Mouse (Mus musculus) megakaryocyte-erythroid progenitor cell, adult 5-6 weeks (primary cell): ENCODE results near the gene Mgrn1. TPM values are rescaled to one million over a fixed set of nuclear protein-coding genes. Genes with fewer than 3 reads are reported as not detected.

ENCODE experiments used
- ATAC-seq: replicated peaks from 2 replicates; pipeline ENCODE4 v1.8.0; 2016; ENCODE audit warnings: mild to moderate bottlenecking, inconsistent platforms; ENCODE audit not compliant: severe bottlenecking, poor library complexity, low FRiP score, low TSS enrichment
- total RNA-seq, 2 experiments: library from RNA; stranded (forward) in 1 of 2; stranded (reverse) in 1 of 2; fragments of 200-1000, 215-1000 nt in 1 of 2; fragments of >200 nt in 1 of 2; fragmentation: Nextera tagmentation in 1 of 2; gene quantifications; 2 replicates each; pipeline ENCODE4 v1.2.3; 2014 to 2017

The Mgrn1 gene
- total RNA-seq, 2 experiments from 2014 or later: 13.3 to 16.0 TPM

DNA sequence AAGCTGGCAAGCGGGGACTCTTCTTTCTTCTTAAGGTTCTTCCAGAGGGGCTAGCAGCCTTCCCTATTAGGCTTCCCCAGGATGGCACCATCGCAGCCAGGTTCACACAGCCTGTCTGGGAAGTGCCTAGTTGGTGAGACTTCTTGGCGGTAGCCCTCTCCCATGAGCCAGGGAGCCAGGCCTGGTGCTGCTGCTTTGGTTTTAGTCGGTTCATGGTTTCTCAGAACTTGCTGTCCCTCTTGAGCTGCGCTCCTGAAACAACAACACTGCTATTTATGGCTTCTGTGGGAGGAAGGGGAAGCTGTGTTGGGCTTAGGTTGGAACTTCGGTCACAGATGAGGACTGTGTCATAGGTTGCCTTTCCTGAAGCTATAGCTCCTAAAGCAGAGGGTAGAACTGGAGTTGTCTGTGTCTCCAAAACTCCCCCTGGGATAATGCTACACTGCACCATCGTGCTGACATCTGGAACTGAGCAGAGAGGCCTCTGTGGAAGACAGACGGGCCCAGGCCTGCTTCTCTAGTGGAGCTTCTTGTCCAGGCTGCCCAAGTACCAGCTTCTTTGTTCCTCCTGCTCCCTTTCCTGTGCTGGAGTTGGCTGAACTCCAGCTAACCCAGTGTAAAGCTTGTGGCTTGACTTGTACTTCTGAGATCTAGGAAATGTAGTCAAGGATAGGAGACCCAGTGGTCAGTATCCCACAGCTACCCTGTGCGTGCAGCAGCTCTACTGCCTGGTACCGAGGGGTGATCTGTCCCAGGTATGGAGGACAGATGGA, 50.1 kb downstream of the Mgrn1 start:
- no peak for ATAC-seq

DNA sequence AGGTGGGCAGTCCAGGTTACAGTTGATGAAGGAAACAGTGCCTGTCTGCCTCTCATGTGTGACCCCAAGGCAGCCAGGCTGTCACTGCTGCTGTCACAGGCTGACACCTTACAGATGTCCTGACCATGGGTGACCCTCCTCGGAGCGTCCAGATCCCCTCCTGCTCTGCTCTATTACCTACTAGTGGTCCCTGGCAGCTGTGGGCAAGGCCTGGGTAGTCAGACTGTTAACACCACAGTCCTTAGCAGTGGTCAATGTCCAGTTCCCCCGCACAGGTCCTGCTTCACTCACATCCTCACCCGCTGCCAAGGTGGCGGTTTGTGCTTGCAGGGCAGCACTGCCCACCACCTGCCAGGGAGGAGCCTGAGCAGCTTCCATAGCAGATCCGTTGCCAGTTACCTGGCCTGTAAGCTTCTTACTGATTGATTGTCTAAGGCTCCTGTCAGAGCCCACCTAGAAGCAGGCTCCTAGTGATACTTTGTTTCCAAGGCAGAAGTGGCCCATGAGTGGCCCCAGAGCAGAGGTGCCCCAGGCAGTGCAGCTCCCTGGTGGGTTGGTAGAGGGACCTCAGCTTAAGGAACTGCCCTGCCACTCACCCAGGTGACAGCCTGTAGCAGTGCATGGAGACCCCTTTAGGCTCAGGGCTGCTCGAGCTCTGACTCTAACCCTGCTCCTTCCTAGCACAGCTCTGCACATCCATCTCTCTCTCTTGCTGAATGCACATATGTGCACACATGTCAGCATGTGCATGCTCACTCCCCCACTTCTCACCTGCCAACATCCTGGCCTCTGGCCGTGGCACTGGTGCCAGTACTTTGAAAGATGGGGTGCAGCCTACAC, 51.5 kb downstream of the Mgrn1 start:
- no peak for ATAC-seq

DNA sequence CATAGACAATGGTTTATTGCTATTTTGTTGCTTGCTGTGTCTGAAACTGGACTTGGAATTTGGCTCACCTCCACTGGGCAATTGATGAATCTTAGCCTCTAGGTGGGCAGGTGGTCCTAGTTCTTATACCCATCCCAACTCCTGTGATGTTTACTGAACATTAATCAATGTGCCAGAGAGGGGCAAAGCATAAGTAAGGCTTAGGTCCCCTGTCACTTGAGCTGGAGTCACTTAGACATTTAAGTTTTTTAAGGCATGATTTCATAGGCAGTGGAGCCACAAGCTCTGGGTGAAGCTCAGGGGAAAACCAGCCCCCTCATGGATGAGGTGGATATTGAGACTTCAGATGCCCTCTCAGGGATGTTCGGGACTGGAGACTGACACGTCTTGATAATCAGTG, 52.4 kb downstream of the Mgrn1 start, which contains the start of gene Nudt16l1:
Nudt16l1 (plus strand) TSS at position 301 of the 400 bp plus-strand sequence.
- ATAC-seq: no peak

GRCm38 (mm10) chr16:4938989-4939388, 52.9 kb downstream of the Mgrn1 start:
- ATAC-seq: peak; percentile 94

DNA sequence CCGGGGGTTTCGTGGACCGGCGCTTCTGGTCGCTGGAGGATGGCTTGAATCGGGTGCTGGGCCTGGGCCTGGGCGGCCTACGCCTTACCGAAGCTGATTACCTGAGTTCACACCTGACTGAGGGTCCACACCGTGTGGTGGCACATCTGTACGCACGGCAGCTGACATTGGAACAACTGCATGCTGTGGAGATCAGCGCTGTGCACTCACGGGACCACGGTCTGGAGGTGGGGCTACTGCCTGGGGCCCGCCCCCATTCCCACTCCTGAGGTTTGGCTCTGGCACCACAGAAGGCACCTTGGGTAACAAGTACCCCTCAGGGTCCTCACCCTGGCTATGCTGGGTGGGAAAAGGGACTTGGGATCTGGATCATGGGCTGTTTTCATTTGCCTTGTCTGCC, 53.4 kb downstream of the Mgrn1 start:
- ATAC-seq: peak; percentile 63

- ATAC-seq: no peak
These were observed 54.3 kb downstream of the Mgrn1 start for GRCm38 (mm10) chr16:4940311-4940850.

- ATAC-seq: no peak
These were observed 55.0 kb downstream of the Mgrn1 start for GRCm38 (mm10) chr16:4941016-4941415.

GRCm38 (mm10) chr16:4942868-4943267, 56.8 kb downstream of the Mgrn1 start:
- ATAC-seq: no peak

DNA sequence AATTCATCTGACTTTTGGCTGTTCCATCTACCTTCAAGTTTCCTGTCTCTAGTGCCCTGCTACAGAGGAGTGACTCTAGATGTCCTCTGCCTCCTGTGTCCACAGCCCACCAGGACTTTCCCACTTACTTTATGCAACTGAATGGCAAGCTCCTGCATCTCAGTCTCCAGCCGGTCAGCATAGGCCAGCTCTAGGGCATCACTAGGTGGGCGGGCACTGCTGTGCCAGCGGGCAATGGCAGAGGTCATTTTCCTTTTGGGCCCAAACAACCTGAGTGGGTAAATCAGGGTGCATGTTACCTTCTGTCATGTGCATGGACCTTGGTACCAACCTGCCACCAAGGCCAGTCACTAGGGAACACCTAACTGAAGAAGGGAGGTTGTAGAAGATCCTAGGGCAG, 57.4 kb downstream of the Mgrn1 start:
- ATAC-seq: no peak

DNA sequence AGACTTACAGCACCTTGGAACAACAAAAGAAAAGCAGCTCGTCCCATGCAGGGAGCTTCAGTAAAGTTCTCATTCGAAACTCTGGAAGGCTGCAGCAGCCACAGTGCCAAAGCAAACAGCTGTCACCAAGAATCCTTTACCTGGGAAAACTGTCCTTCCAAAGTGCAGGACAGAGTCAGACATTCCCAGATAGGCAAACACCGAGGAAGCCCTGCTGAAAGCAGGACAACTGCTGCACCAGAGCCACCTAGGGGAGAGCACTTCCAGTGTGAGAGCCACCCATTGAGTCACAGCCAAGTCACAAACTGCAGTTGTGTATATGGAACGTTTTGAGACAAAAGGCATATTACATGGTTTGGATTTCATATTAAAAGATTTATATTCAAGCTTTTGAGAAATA, 59.4 kb downstream of the Mgrn1 start:
- ATAC-seq: no peak

DNA sequence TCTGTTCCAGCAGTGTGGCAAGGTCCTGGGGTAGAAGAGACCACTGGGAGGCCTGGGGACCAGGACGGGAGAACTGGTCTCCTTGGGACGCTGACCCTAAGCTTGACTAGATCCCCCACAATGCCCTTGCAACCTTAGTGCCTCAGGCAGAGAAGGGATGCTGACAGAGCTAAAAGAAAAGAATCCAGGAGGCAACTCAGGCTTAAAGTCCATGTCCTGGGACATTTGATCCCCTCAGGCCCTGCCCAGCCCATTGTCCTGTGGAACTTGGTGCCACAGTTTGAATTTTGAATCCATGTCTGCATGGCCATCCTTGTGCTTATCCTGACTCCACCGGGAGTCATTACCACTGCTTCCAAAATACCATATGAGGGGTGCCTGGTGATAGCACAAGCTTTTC, 60.1 kb downstream of the Mgrn1 start:
- ATAC-seq: no peak

DNA sequence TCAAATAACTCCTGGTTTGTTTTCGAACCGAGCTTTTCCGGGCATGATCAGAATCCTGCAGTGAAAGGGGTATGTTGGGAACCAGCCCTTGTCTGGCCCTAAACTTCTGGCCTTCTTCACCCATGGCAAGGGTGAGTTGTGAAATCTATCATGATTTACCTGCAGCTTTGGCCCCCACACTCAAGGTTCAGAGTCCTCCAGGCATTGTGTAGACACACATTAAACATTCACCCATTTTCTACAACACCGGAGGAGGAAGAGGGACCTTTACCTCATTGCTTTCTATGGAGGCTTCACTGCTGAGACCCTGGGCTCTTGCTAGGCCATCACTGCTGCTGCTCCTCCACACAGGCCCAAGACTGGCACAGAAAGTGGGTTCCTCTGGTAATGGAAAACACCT, 61.3 kb downstream of the Mgrn1 start:
- no peak for ATAC-seq

DNA sequence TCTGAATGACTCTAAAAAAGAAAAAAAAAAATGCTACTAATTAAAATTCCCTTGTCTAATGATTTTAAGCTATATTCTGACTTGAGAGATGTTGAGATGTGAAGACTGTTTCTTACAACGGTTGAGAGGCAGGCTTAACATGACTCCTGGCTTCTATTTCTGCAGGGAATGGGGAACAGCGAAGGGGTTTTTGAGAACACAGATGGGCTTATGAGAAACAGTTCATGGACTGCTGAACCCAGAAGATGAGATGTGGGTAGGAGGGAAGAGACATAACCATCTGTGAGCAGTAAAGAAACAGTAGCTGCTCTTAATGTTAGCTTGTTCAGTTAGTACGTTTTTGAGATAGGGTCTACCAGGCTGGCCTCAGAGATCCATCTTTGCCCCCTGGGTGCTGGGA, 70.6 kb downstream of the Mgrn1 start:
- ATAC-seq: no peak

GRCm38 (mm10) chr16:4957446-4957845, 71.4 kb downstream of the Mgrn1 start:
- no peak for ATAC-seq

- no peak for ATAC-seq
These were observed 74.2 kb downstream of the Mgrn1 start for GRCm38 (mm10) chr16:4960260-4960659.

- no peak for ATAC-seq
These were observed 77.3 kb downstream of the Mgrn1 start for GRCm38 (mm10) chr16:4963346-4963745.

DNA sequence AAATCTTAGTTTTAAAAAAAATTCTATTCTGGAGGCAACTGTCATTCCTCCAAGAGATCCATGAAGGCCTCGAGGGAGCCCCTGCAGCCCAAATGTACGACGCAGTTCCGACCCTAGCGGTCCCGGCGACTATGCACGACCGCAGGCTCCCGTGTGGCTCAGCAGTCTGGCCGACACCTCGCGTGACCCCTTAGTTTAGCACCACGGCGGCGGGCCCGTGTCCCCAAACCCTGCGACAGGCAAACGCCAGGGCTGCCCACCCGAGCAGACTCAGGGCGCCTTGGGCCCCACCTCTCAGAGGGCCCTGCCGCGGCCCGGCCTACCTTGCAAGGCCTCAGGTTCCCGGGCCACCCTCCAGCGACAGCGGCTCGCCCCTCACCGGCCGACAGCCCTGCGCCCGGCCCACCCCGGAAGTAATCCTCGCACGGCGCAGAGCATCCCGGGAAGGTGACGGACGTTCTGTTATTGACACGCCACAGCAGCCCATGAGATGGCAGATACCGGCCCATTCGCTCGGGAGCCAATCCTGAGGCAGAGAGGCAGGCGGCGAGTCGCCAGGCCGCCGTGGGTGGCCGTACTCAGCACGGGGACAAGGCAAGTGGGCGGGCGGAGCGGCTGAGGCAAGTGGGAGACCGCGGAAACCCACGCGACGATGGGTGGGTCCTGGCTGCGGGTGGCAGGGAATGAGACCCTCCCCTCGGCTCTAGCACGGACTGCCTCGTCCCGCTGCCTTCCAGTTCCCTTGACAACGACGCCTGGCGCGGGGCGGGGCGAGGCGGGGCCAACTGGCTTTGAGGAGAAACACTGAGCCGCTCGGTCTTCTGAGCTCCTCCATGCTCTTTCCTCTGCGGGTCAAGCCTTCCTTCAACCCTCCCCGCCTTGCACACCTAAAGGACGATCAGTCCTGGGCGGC, 78.0 kb downstream of the Mgrn1 start, which contains the start of gene Anks3:
Anks3 (minus strand) TSS at position 409 of the 913 bp plus-strand sequence.
- peak; percentile 95 for ATAC-seq

DNA sequence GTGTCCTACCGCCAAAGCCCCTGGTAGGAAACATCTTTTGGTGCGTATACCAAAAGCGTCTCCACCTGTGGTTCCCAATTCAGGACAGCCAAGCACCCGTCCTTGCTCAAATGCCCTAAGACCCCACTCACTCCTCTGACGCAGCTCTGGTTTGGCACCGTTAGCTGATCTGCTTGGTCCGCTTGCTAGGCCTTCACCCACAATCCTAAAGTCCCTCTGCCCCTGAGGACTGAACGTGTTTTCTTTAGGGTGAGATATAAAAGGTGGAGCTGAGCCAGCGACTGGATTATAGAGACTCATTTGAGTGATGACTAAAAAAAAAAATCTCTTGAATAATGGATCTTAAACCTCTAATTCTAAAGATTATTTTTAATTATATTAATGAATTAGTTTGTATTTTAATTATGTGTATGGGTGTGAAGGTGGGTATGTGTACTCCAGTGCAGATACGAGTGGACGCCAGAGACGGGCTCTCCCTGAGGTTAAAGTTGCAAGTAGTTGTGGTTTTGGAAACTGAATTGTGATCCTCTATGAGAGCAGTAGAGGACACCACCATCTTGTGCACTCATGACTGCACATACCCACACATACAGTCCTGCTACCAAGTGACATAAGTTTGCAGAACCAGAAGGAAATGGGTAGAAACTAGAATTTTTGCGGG, 78.8 kb downstream of the Mgrn1 start:
- ATAC-seq: peak; percentile 16; the same call in 1 of the 2 replicates
